Mouse (Mus musculus): ENCODE measurements around the gene Pinlyp. TPM values are rescaled to one million over a fixed set of nuclear protein-coding genes. Genes with fewer than 3 reads are reported as not detected.

The Pinlyp gene
- total and polyA plus RNA-seq, 3 experiments: 6.1 to 17.3 (median 6.6) TPM

GRCm38 (mm10) chr7:24519130-24519529 is 26.8 kb downstream of the Pinlyp start:
- Histone ChIP-seq H3K4me3 (replicated peaks in 1 of 3; ENCODE audit: low read depth in 2 of 3, low read length in 2 of 3, poor library complexity in 1 of 3) (no peak overlapping the region), H3K27me3 (replicated peaks) (no peaks in the 10 kb centered on the region), H3K9ac (ENCODE audit: insufficient read depth, low read depth) (no peak overlapping the region), H3K4me2 (ENCODE audit: insufficient read depth, low read depth, poor library complexity, severe bottlenecking) (no peak overlapping the region), H3K79me2 (replicated peaks; ENCODE audit: control insufficient read depth, extremely low read depth, insufficient read depth, poor library complexity, severe bottlenecking) (no peaks in the 10 kb centered on the region), H3K9me3 (replicated peaks; ENCODE audit: low read length) (no peaks in the 10 kb centered on the region), H3K4me1 (ENCODE audit: control insufficient read depth in 1 of 2, insufficient read depth in 2 of 2) (peaks cover 6 to 17% of the 10 kb centered on the region in 2 experiments), H3K36me3 (replicated peaks in 1 of 2; ENCODE audit: control insufficient read depth in 1 of 2, insufficient read depth in 1 of 2, low read length in 1 of 2) (peaks cover 0 to 22% of the 10 kb centered on the region in 2 experiments), H3K27ac (ENCODE audit: insufficient read depth, low read depth) (no peak overlapping the region)
- no peak for DNase-seq (ENCODE audit: extremely low read depth)
- dilution Hi-C loops (cut with MboI; ENCODE audit: extremely low pct_ligation_motif_present, extremely low pct_unique_long_range_greater_than_20kb, low sequenced_read_pairs) (no loop called here), in situ Hi-C loops (cut with MboI; ENCODE audit: low pct_ligation_motif_present, low pct_unique_long_range_greater_than_20kb, low sequenced_read_pairs) (no loop called here)
- TF ChIP-seq GABPA (IDR thresholded peaks at IDR 0.05; ENCODE audit: insufficient replicate concordance, low read depth, low read length): no peak
- TF ChIP-seq JUND (conservative IDR thresholded peaks at IDR 0.05; ENCODE audit: low read depth, low read length): no peak
- TF ChIP-seq ELF1 (IDR thresholded peaks at IDR 0.05; ENCODE audit: low read depth, low read length): no peak
- TF ChIP-seq NRF1 (IDR thresholded peaks at IDR 0.05; ENCODE audit: low read depth, low read length): no peak
- TF ChIP-seq ZNF384 (IDR thresholded peaks at IDR 0.05; ENCODE audit: low read depth, low read length): no peak
- no peak for TF ChIP-seq CHD1 (IDR thresholded peaks at IDR 0.05; ENCODE audit: low read depth, low read length)
- TF ChIP-seq BHLHE40 (IDR thresholded peaks at IDR 0.05; ENCODE audit: low read depth, low read length): no peak
- no peak for TF ChIP-seq RCOR1 (conservative IDR thresholded peaks at IDR 0.05; ENCODE audit: low read depth, low read length)

- in situ Hi-C loops (cut with MboI; ENCODE audit: low pct_ligation_motif_present, low pct_unique_long_range_greater_than_20kb, low sequenced_read_pairs): no loop called here
- no peak for TF ChIP-seq HCFC1 (IDR thresholded peaks at IDR 0.05; ENCODE audit: low read depth, low read length)
- no peak for TF ChIP-seq MAZ (IDR thresholded peaks at IDR 0.05; ENCODE audit: low read depth, low read length)
- no peak for TF ChIP-seq NRF1 (IDR thresholded peaks at IDR 0.05; ENCODE audit: low read depth, low read length)
- no peak for TF ChIP-seq EP300 (IDR thresholded peaks at IDR 0.05; ENCODE audit: low read length)
- dilution Hi-C loops (cut with MboI; ENCODE audit: extremely low pct_ligation_motif_present, extremely low pct_unique_long_range_greater_than_20kb, low sequenced_read_pairs): no loop called here
These were observed 28.3 kb downstream of the Pinlyp start for GRCm38 (mm10) chr7:24517654-24518053.

GRCm38 (mm10) chr7:24517077-24517476 is 28.8 kb downstream of the Pinlyp start:
- H3K9me3 ChIP-seq (replicated peaks; ENCODE audit: low read length): no peaks in the 10 kb centered on the region
- peaks cover 3 to 4% of the 10 kb centered on the region in 2 experiments; a peak in 1 of 4 replicates for H3K4me1 ChIP-seq (ENCODE audit: control insufficient read depth in 1 of 2, insufficient read depth in 2 of 2)
- in situ Hi-C loops (cut with MboI; ENCODE audit: low pct_ligation_motif_present, low pct_unique_long_range_greater_than_20kb, low sequenced_read_pairs) (no loop called here), dilution Hi-C loops (cut with MboI; ENCODE audit: extremely low pct_ligation_motif_present, extremely low pct_unique_long_range_greater_than_20kb, low sequenced_read_pairs) (no loop called here)
- H3K79me2 ChIP-seq (replicated peaks; ENCODE audit: control insufficient read depth, extremely low read depth, insufficient read depth, poor library complexity, severe bottlenecking): no peaks in the 10 kb centered on the region
- peaks cover 0 to 31% of the 10 kb centered on the region in 2 experiments for H3K36me3 ChIP-seq (replicated peaks in 1 of 2; ENCODE audit: control insufficient read depth in 1 of 2, insufficient read depth in 1 of 2, low read length in 1 of 2)
- H3K27ac ChIP-seq (ENCODE audit: insufficient read depth, low read depth): no peak overlapping the region
- no peak overlapping the region for H3K9ac ChIP-seq (ENCODE audit: insufficient read depth, low read depth)
- H3K4me2 ChIP-seq (ENCODE audit: insufficient read depth, low read depth, poor library complexity, severe bottlenecking): no peak overlapping the region
- H3K4me3 ChIP-seq (replicated peaks in 1 of 3; ENCODE audit: low read depth in 2 of 3, low read length in 2 of 3, poor library complexity in 1 of 3): no peak overlapping the region
- no peaks in the 10 kb centered on the region for H3K27me3 ChIP-seq (replicated peaks)
- no peak for DNase-seq (ENCODE audit: extremely low read depth)
- TF ChIP-seq MEF2A (IDR thresholded peaks at IDR 0.05; ENCODE audit: borderline replicate concordance, low read depth, low read length): no peak
- TF ChIP-seq POLR2A (IDR thresholded peaks at IDR 0.05; ENCODE audit: low read depth, low read length): no peak
- TF ChIP-seq BHLHE40 (IDR thresholded peaks at IDR 0.05; ENCODE audit: low read depth, low read length): no peak
- no peak for TF ChIP-seq USF1 (IDR thresholded peaks at IDR 0.05; ENCODE audit: low read depth, low read length)
- TF ChIP-seq RCOR1 (conservative IDR thresholded peaks at IDR 0.05; ENCODE audit: low read depth, low read length): no peak
- no peak for TF ChIP-seq MAFK (IDR thresholded peaks at IDR 0.05; ENCODE audit: insufficient replicate concordance, low read length)
- no peak for TF ChIP-seq ETS1 (conservative IDR thresholded peaks at IDR 0.05; ENCODE audit: low read depth, low read length)
- TF ChIP-seq CTCF (conservative IDR thresholded peaks at IDR 0.05 in 1 of 2, IDR thresholded peaks at IDR 0.05 in 1 of 2; ENCODE audit: low read depth in 2 of 2, low read length in 2 of 2): no peak
- TF ChIP-seq MXI1 (IDR thresholded peaks at IDR 0.05; ENCODE audit: low read depth, low read length): no peak
- no peak for TF ChIP-seq RAD21 (IDR thresholded peaks at IDR 0.05; ENCODE audit: low read depth, low read length)
- no peak for TF ChIP-seq CHD2 (IDR thresholded peaks at IDR 0.05; ENCODE audit: low read length)
- TF ChIP-seq ZC3H11A (IDR thresholded peaks at IDR 0.05; ENCODE audit: low read depth, low read length): no peak
- TF ChIP-seq CHD1 (IDR thresholded peaks at IDR 0.05; ENCODE audit: low read depth, low read length): no peak
- TF ChIP-seq UBTF (IDR thresholded peaks at IDR 0.05; ENCODE audit: low read depth, low read length): no peak
- no peak for TF ChIP-seq ELF1 (IDR thresholded peaks at IDR 0.05; ENCODE audit: low read depth, low read length)
- TF ChIP-seq USF2 (conservative IDR thresholded peaks at IDR 0.05; ENCODE audit: low read depth, low read length): no peak

More at GRCm38 (mm10) chr7:24517654-24518053, 28.3 kb downstream of the Pinlyp start:
- H3K9ac ChIP-seq (ENCODE audit: insufficient read depth, low read depth): no peak overlapping the region
- DNase-seq (ENCODE audit: extremely low read depth): no peak
- H3K36me3 ChIP-seq (replicated peaks in 1 of 2; ENCODE audit: control insufficient read depth in 1 of 2, insufficient read depth in 1 of 2, low read length in 1 of 2): peaks cover 0 to 31% of the 10 kb centered on the region in 2 experiments
- no peak overlapping the region for H3K4me2 ChIP-seq (ENCODE audit: insufficient read depth, low read depth, poor library complexity, severe bottlenecking)
- no peaks in the 10 kb centered on the region for H3K9me3 ChIP-seq (replicated peaks; ENCODE audit: low read length)
- H3K27ac ChIP-seq (ENCODE audit: insufficient read depth, low read depth): no peak overlapping the region
- H3K4me1 ChIP-seq (ENCODE audit: control insufficient read depth in 1 of 2, insufficient read depth in 2 of 2): peaks cover 3 to 4% of the 10 kb centered on the region in 2 experiments; a peak in 1 of 4 replicates
- H3K4me3 ChIP-seq (replicated peaks in 1 of 3; ENCODE audit: low read depth in 2 of 3, low read length in 2 of 3, poor library complexity in 1 of 3): no peak overlapping the region
- no peaks in the 10 kb centered on the region for H3K79me2 ChIP-seq (replicated peaks; ENCODE audit: control insufficient read depth, extremely low read depth, insufficient read depth, poor library complexity, severe bottlenecking)
- H3K27me3 ChIP-seq (replicated peaks): no peaks in the 10 kb centered on the region

Data from CH12.LX (cell line).